Mouse (Mus musculus) brain, embryonic 14.5 days (tissue): ENCODE measurements around the gene Adam11. TPM values are rescaled to one million over a fixed set of nuclear protein-coding genes. Genes with fewer than 3 reads are reported as not detected.

Source experiments
- DNase-seq: peaks from one replicate; pipeline ENCODE4 v3.0.0-alpha.2; 2011; ENCODE audit warnings: low read depth
- CTCF ChIP-seq: fragments of 200-500 bp; IDR thresholded peaks from 2 replicates; pipeline ENCODE4 v1.5.1; 2012; ENCODE audit warnings: inconsistent platforms, mild to moderate bottlenecking, moderate library complexity, borderline replicate concordance; ENCODE audit not compliant: insufficient read depth, insufficient read length; ENCODE audit errors: extremely low read depth
- POLR2A ChIP-seq: fragments of 200-500 bp; IDR thresholded peaks from 2 replicates; pipeline ENCODE4 v1.6.1; 2012; ENCODE audit warnings: mild to moderate bottlenecking, inconsistent platforms, borderline replicate concordance; ENCODE audit not compliant: poor library complexity, insufficient read depth, insufficient read length, severe bottlenecking; ENCODE audit errors: extremely low read depth
- polyA plus RNA-seq: library from polyadenylated mRNA; depleted of rRNA; stranded (reverse); fragments of >200 nt; gene quantifications from 2 replicates; pipeline ENCODE4 v1.2.3, GENCODE M21; 2012

Gene Adam11
- polyA plus RNA-seq, 1 experiment, result 64.1 TPM

DNA sequence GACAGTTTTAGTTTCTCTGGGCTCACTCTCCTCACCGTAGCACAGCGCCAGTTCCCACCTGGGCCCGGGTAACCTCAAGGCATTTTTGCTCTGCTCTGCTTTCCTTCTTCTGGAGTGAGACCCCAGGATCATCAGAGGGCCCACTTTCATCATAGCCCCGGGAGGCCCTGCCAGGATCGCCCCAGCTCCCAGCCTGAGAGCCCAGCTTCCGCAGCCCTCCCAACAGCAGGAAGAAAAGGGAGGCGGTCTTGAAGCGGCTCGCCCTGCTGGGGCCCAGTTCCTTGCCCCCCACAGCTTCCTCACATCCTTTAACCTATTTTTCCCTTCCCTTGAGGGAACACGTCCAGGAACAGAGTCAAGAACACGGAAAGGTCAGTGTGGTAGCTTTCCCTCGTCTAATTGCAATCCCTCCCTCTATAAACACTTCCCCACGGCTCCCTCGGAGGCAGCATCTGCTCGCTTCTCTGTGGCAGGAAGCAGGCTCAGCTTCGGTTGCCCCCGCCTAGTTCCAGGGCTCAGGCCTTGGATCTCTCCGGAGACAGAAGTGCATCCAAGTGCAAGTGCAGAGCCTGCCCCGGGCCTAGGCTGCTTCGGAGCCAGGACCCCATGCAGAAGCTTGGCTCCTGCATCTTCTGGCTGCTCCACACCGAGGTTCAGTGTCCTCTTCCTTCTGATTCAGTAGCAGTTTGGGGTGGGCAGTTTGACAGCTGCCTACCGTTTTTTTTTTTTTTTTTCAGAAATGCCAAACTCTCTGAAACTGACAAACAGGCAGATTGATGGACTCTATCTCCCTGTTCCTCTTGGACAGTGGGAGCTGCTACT, 19.9 kb upstream of the Adam11 start:
- DNase-seq, result peak; percentile 68
- TF ChIP-seq POLR2A (no peak), CTCF (no peak)

DNA sequence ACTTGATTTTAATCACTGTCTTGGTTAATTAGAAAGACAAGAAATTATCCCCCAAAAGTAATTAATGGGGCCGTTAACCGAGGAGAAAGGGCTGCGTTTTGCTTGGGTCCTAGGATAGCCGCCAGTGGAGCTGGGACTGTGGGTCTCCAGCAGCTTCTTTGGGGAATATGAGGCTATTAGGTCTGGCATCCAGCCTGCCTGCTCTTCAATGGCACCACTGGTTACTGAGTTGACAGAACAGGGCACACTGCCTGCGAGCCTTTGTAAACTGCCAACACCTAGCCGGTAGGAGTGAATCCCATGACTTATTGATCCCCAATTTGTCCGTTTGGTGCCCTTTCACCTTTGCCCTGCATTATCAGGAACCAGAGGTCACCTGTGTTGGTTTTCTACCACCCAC, 19.2 kb upstream of the Adam11 start:
- TF ChIP-seq POLR2A, result no peak
- TF ChIP-seq CTCF, result no peak
- peak; percentile 83 for DNase-seq

DNA sequence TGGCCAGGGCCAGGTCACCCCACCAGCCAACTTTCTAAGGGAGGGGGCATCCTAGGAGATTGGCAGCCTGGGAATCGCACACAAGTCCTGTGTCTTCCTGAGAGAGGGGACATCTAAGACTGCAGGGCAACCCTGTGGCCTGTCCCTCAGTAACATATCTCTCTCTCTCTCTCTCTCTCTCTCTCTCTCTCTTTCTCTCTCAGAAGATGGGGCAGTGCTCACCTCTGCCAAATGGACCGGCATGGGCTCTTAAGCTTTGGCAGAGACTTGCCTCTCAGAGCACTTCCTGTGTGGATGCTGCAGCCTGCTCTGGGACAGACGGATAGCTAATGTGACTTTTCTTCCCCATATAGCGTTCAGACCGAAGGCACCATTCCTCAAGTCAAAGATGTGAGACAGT, 18.4 kb upstream of the Adam11 start:
- no peak for TF ChIP-seq CTCF
- TF ChIP-seq POLR2A, result no peak
- no peak for DNase-seq

DNA sequence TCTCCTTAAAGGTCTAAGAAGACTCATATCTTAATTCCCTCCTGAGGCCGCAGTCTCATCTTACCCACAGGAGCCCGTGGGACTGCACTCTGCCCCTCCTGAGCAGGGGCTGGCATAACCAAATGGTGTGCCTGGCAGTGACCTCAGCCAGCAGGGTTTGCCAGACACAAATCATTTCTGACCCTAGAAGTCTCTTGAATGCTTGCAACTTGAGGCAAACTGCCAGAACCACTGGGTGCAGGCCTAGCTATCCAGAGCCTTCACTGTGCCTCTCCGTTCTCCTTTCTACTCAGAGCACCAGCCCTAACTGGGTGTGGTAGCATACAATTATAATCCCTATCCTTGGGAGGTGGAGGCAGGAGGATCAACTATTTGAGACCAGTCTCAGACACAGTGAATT, 16.5 kb upstream of the Adam11 start:
- DNase-seq, result no peak
- TF ChIP-seq CTCF, result no peak
- TF ChIP-seq POLR2A, result no peak

DNA sequence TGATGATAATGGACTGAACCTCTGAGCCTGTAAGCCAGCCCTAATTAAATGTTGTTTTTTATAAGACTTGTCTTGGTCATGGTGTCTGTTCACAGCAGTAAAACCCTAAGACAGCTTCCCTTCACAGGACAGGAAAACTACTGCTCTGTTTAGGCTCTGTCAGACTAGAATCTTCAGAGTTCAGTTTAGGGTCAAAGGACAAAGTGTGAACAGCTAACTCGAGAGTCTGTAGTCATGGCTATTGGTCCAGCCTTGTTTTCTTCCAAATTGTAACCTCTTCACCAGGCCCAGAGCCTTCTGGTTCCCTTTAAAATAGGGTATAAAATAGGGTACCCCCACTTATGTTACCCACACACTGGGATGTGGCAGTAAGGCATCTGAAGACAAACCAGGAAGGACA, 13.4 kb upstream of the Adam11 start:
- no peak for DNase-seq
- no peak for TF ChIP-seq CTCF
- TF ChIP-seq POLR2A, result no peak

DNA sequence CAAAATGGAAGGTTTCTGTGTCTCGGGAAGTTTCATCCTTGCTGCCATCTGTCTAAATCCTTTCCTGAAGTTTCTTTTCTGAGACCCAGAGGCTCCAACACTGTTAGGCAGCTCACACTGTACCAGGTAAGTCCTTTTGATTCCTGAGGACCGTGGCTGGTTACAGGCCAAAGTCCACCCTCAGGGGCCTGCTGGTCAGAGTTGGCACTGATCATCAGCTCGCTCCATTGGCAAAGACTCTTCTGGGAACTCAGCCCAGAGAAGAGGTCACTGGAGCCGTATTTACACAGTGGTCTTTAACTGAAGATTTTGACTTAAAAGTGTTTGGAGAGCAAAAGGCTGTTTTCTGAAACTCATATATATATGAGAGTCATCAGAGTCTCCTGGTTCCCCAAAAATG, 12.9 kb upstream of the Adam11 start:
- DNase-seq, result no peak
- TF ChIP-seq POLR2A (no peak), CTCF (no peak)

DNA sequence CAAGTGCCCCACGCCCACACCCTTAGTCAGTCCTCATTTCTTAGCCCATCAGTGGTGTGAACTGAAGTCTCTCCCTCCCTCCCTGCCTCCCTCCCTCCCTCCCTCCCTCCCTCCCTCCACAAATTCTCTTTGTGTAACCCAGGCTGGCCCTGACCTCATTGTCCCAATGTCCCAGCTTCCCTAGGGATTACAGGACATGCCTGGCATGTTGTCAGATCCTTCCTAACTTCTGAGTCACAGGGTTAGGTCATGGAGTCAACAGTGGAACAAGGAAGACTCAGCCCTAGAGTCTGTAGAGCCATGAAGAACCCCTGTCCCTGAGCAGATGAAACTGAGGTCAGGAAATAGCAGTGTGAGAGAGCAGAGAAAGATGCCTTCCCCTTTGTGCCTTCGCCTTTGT, 11.5 kb upstream of the Adam11 start:
- TF ChIP-seq POLR2A (no peak), CTCF (no peak)
- no peak for DNase-seq

DNA sequence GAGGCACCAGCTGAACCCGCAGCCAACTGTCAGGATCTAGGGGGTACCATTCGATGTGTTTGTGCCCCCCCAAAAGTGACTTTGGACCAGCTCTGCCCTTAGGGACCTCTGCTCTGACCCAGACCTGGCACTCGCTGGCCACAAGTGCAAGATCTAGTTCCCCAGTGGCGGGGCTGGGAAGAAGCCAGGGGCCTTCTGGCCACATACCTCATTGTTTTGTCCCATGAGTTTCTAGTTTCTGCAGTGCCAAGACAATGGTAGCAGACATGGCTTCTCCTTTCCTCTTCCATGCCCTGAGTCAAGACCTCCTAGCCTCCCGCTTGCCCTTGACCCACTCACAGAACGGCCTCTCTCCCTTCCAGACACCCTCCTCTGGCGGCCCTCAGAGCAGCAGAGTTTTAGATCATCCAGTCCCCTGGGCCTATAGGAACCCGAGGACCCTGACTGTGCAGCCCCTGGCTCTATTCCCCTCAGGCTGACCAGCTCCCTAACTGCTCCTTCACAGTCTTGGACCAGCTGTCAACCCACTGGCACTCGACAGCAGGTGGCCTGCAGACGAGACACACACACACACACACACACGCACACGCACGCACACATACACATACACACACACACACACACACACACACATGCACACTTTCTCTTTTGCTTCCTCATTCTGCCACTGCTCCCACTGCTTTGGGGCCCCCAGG, 8.2 kb upstream of the Adam11 start:
- TF ChIP-seq POLR2A (no peak), CTCF (no peak)
- DNase-seq, result no peak

DNA sequence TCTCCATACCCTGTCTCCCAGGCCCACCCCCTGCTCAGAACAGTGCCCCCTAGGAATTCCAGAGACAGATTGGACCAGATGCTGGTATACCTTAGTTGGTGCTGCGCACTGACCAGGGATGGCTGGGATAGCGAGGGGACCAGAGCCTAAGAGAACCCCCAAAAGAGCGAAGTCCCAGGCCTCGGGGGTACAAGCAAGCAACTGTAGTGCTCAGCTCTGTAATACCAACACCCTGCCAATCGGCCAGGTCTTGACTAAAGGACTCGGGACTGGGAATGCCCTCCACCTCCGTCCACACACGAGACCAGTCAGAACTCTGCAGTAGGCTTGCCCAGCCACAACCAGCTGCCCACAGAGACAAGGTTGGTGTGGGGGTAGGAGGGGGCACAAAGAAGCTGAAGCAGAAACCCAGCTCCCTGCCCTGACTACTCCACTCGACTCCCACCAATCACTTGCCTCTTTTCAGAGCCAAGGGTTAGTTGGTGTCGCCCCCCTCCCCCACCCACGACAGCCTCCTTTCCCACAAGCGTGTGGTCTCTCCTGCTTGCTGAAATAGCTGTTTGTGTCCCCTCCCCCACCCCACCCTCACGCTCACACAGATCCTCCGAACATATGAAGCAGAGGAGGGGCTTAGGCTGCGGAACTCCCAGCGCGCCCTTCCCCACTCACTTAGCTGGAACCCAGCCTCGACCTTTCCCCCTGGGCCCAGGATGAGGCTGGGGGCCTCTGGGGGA, 7.5 kb upstream of the Adam11 start:
- DNase-seq, result peak; percentile 80
- no peak for TF ChIP-seq CTCF
- no peak for TF ChIP-seq POLR2A

DNA sequence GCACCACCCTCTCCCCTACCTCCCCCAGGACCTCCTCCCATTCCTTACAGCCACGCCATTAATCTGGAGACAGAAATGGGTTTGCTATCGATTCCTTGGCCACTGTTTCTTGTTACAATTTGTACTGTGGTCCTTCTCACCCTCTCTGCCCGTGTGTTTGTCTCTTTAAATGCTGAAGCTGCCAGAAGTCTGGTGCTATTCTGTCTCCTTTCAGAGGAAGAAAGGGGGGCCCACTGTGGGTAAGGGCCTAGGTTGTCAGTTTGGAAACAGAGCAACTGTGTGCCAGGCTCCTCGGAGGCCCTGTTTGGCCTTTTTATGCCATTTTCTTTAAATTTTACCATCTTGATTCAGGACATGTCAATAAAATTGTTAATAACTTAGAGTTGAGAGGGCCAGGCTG, 6.8 kb upstream of the Adam11 start:
- peak; percentile 60 for DNase-seq

DNA sequence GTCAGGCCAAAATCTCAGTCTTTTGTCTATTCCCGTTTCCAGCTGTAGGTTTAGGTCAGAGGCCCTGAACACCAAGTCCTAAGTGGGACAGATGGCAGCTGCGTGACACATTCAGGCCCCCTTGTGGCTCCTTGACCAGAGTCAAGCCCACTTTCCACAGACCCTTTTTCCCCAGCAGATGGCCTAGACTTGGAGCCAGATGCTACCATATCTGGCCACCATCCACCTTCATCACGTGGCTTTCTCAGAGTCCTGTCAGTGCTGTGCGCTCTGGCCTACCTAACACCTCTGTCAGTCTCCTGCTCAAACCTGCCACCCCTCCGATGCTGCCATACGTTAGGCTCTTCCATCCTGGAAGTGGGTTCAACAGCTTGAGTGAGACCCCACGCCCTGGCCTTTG, 5.8 kb upstream of the Adam11 start:
- DNase-seq, result peak; percentile 39
- TF ChIP-seq POLR2A (no peak), CTCF (no peak)

More for the DNA sequence above, 6.8 kb upstream of the Adam11 start:
- no peak for TF ChIP-seq POLR2A
- no peak for TF ChIP-seq CTCF

DNA sequence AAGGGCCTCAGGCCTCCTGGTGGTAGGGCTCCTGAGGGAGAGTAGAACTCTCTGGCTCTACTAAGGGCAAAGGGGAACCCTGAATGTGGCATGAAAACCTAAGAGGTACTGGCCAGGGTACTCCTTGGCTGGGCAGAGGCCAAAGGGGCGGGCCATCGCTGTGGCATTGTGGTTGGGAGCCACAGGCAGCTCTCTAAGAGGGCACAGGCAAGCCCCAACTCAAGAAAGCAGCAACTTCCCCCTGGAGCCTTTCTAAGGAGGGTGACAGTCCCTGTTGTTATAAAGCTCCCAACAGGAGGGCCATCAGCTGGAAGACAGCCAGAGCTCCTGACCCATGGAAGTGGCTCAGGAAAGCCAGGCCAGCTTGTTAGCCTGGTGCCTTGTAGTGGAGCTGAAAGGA, 2.3 kb upstream of the Adam11 start:
- no peak for TF ChIP-seq POLR2A
- TF ChIP-seq CTCF, result no peak
- no peak for DNase-seq

DNA sequence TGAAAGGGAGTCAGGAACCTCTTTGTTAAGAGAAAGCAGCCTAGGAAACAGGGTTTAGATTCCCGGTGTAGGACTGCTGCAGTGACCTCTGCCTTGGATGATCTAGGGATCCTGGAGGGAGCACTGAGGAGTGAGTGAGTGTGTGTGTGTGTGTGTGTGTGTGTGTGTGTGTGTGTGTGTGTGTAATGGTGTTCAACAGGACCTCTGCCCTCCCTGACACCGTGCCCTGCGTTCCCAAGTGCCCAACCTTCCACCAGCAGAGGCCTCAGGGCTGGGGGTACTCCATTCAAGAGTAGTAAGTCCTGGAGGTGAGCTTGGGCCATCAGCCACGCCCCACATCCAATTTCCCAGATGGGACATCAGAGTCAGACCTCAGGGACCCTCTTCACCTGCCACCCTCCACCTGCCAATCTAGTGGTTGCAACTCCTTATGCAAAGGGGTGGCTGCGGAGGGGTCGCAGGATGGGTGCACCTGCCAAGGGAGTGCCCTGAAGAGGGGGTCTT, 382 bp upstream of the Adam11 start:
- TF ChIP-seq CTCF (no peak), POLR2A (no peak)
- DNase-seq, result no peak

DNA sequence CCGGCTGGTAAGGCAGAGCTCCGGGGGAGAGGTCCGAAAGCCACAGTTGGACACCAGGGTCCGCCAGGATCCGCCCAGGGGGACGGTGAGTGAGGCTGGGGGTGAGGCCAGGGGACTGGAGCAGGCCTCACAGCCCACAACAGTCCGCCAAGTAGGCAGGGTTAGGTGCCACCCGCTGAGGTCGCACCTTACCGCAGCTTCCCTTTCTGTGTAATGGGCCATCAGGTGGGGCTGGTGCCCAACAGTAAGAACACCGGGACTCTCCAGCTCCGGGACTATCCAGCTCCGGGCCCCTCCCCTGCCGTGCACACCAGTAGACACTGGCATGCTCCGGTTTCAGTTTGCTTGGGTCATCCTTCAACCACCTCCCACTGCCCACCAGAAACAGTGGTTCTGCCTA, 1.0 kb downstream of the Adam11 start:
- no peak for DNase-seq
- TF ChIP-seq CTCF, result no peak
- TF ChIP-seq POLR2A, result no peak
